Mouse (Mus musculus): ENCODE results near the gene Adipoq. TPM values are rescaled to one million over a fixed set of nuclear protein-coding genes. Genes with fewer than 3 reads are reported as not detected.

The Adipoq gene
- polyA plus RNA-seq, 1 experiment from 2014 or later: not detected

DNA sequence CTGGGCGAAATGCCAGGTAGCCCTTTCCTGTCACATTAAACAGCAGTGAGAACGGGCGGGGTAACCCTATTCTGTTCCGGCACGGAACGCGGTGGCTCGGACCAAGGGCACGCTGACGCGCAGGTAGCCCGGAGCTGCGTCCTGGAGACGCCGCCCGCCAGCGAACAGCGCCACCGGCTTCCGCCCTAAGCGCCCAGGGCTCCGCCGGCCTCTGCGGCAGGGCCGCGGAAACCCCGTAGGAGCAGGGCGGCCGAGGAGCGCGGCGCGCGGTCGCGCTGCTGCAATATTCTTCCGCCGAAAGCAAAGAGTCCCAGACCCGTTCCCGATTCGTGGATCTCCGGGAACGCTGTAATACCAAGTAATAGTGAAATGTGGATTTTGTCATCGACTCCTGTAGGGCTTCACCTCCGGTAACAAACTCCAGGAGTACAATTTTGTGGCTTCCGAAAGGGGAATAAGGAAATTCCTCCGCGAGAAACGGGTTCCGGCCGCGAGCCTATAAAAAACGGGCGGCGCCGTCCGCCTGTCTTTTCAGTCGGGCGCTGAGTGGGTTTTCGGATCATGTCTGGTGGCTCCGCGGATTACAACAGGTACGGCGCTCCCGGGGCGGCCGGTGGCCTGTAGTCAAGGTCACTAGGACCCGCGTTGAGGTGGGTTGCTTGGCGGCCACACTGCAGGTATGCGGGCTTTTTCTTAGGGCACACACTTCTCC, 38.9 kb upstream of the Adipoq start, which contains the start of gene Eif4a2:
Gene Eif4a2, plus strand, starts transcription at position 214 of the 712 bp plus-strand sequence.
- Histone ChIP-seq H3K36me3 (peaks cover 36% of the 10 kb centered on the region), H3K4me3 (peak within 1 kb of the TSS; percentile 76), H3K27ac (replicated peaks) (peak within 1 kb of the TSS; percentile 98), H3K9ac (replicated peaks) (peak within 1 kb of the TSS; percentile 98), H3K9me3 (no peaks in the 10 kb centered on the region), H3K27me3 (no peaks in the 10 kb centered on the region), H3K4me1 (peaks cover 37% of the 10 kb centered on the region), H3K4me2 (replicated peaks) (peak within 1 kb of the TSS; percentile 91)
- WGBS: under 1% methylated on average over 71 of the region's 71 CpGs
- peak; percentile 92 for ATAC-seq (replicated peaks)

DNA sequence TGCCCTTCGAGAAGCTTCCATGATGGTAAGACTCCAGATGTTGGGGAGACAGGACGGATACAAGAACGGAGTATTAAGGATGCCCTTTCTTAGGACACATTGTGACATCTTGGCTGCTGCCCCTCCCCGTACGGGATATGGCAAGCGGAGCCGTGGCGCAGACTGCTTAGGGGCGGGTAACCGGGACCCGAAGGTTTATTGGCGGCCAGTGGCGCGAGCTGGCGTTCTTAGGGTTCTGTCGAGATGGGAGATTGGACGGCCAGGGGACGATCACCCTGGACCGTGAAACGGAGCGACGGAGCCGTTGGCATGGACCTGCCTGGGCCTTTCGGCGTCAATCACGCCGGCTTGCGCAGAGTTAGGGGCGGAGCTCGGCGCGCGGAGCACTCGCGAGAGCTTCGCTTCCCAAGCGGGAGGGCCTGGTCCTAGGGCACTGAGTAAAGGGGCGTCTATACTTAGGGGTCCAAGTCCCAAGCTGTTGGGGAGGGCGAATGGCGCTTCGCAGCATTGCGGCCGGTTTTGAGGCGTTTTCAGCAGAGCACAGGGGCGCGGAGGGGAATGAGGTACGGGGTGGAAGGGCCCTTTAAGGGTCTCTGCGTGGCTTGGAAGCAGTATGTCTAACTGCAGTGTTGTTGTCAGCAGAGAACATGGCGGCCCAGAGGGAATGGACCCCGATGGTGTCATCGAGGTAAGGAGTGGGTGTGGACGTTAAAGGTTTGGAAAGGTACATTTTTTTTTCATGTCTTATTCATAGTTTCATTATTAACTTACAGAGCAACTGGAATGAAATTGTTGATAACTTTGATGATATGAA, 38.2 kb upstream of the Adipoq start:
- H3K4me2 ChIP-seq (replicated peaks): peak overlapping the region; percentile 91
- WGBS: under 1% methylated on average over 51 of the region's 52 CpGs
- peak; percentile 94 for ATAC-seq (replicated peaks)
- peak overlapping the region; percentile 76 for H3K4me3 ChIP-seq
- no peaks in the 10 kb centered on the region for H3K9me3 ChIP-seq
- H3K4me1 ChIP-seq: peaks cover 43% of the 10 kb centered on the region
- no peaks in the 10 kb centered on the region for H3K27me3 ChIP-seq
- H3K27ac ChIP-seq (replicated peaks): peak overlapping the region; percentile 98
- H3K9ac ChIP-seq (replicated peaks): peak overlapping the region; percentile 98
- peaks cover 43% of the 10 kb centered on the region for H3K36me3 ChIP-seq

DNA sequence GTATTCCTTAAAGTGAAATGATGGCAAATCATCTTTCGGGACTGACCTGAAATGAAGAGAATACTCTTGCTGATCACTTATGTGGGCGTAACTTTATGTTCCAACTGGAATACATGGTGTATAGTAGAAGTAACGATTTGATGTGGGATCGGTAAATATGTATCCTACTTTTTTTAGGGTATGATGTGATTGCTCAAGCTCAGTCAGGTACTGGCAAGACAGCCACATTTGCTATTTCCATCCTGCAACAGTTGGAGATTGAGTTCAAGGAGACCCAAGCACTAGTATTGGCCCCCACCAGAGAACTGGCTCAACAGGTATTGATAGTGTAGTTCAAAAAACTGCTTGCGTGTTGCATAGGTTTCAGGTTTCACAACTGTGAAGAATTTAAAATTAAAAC, 37.4 kb upstream of the Adipoq start:
- H3K9ac ChIP-seq (replicated peaks): peak overlapping the region; percentile 98
- H3K9me3 ChIP-seq: no peaks in the 10 kb centered on the region
- peaks cover 47% of the 10 kb centered on the region for H3K36me3 ChIP-seq
- WGBS: 5% methylated on average over 5 of the region's 5 CpGs
- no peaks in the 10 kb centered on the region for H3K27me3 ChIP-seq
- H3K4me3 ChIP-seq: peak overlapping the region; percentile 76
- peak overlapping the region; percentile 91 for H3K4me2 ChIP-seq (replicated peaks)
- H3K27ac ChIP-seq (replicated peaks): no peak overlapping the region; the same call in 1 of the 2 replicates
- no peak for ATAC-seq (replicated peaks)
- peaks cover 44% of the 10 kb centered on the region for H3K4me1 ChIP-seq

DNA sequence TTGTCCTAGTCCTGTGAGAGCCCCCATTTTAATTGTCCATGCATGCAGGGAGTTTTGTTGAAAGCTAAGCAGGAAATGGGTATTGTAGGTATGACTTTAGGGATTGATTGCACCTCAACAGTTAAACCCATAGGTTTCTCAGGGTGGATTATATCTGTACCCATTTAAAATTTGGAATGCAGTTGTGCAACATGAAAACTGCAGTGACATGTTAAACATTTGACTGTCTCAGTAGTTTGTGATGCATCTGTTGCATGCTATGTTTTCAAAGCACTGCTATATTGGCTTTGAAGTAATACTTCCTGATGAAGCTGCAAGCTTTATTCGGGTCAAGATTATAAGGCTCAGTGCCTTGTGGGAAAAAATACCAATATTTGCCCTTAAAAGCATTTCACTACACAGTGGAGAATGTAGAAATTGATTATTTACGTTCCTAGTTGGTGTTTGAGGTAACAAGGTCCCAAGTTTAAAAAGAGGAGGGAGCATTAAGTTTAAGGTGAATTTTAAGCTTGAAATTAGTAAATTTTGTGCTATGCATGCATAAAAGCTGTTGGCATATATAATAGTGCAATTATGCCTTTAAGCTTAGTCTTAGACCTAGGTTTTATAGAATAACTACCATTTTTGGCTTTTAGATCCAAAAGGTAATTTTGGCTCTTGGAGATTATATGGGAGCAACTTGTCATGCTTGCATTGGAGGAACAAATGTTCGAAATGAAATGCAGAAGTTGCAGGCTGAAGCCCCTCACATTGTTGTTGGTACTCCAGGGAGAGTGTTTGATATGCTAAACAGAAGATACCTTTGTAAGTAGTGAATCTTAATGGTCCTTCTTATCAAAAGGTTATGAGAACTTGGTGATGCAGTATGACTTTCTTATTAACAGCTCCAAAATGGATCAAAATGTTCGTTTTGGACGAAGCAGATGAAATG, 36.7 kb upstream of the Adipoq start:
- Histone ChIP-seq H3K36me3 (peaks cover 53% of the 10 kb centered on the region), H3K4me1 (peaks cover 44% of the 10 kb centered on the region), H3K4me3 (peak overlapping the region; percentile 76), H3K4me2 (replicated peaks) (peak overlapping the region; percentile 91), H3K9me3 (no peaks in the 10 kb centered on the region), H3K27me3 (no peaks in the 10 kb centered on the region), H3K9ac (replicated peaks) (peak overlapping the region; percentile 98), H3K27ac (replicated peaks) (no peak overlapping the region)
- 54% methylated on average over 5 of the region's 5 CpGs for WGBS
- ATAC-seq (replicated peaks): no peak

DNA sequence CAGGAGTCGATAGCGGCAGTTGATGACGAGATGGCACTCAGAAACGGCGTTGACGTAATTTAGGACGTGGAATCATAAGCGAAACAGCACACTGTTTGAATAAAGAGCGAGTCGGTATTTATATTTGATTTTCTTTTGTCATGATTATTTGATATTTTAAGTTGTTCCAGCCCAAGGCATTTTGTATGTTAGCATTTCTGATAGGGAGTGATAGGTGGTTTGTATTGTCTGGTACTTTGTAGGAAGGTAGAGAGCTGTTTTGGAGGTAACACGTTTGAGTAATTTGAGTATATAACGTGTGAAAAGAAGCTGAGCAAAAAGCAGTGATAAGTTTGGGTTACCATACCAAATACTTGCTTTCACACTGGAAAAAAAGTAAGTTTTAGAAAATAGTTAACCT, 34.0 kb upstream of the Adipoq start:
- peaks cover 44% of the 10 kb centered on the region for H3K4me1 ChIP-seq
- H3K36me3 ChIP-seq: peaks cover 76% of the 10 kb centered on the region
- H3K27me3 ChIP-seq: no peaks in the 10 kb centered on the region
- no peaks in the 10 kb centered on the region for H3K9me3 ChIP-seq
- 78% methylated on average over 12 of the region's 12 CpGs for WGBS
- ATAC-seq (replicated peaks): no peak
- H3K27ac ChIP-seq (replicated peaks): no peak overlapping the region
- no peak overlapping the region for H3K4me2 ChIP-seq (replicated peaks)
- no peak overlapping the region for H3K4me3 ChIP-seq
- no peak overlapping the region for H3K9ac ChIP-seq (replicated peaks)

DNA sequence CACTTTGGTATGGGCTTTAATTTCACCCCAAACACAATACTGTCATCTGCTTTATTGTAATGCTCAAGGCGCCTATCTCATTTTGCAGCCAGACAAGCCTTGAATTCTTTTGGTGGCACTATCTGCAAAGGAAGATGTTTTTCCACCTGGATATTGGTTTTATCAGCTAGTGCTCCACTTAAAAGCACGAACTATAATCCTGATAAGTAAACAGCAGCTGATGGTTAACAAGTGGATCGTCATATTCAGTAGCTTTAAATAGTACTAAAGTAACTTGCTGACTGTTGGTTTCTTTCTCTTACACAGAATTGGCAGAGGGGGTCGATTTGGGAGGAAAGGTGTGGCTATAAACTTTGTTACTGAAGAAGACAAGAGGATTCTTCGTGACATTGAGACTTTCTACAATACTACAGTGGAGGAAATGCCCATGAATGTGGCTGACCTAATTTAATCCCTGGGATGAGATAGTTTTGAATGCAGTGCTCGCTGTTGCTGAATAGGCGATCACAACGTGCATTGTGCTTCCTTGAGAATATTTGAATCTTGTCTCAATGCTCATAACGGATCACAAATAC, 33.4 kb upstream of the Adipoq start:
- Histone ChIP-seq H3K27ac (replicated peaks) (no peak overlapping the region), H3K4me2 (replicated peaks) (no peak overlapping the region), H3K36me3 (peaks cover 79% of the 10 kb centered on the region), H3K4me1 (peaks cover 44% of the 10 kb centered on the region), H3K27me3 (no peaks in the 10 kb centered on the region), H3K9ac (replicated peaks) (no peak overlapping the region), H3K4me3 (no peak overlapping the region), H3K9me3 (no peaks in the 10 kb centered on the region)
- ATAC-seq (replicated peaks): no peak
- WGBS: 54% methylated on average over 9 of the region's 9 CpGs

DNA sequence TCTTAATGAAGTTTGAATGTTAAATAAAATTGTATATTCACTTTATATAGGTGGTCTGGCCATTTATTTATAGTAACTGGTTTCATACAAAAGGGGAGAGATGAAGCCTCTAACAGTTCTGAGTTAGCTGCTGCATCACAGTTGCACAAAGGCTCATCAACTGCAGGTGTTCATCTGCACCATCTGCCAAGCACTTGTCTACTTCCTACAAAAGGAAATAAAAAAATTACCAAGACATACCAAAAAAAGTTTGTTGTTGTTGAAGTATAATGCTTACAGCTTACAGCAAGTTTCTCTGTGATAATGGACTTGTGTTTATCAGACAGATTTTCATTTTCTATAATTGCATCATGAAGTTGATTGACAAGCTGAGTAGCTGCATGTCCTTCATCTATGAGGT, 32.4 kb upstream of the Adipoq start:
- H3K36me3 ChIP-seq: peaks cover 77% of the 10 kb centered on the region

DNA sequence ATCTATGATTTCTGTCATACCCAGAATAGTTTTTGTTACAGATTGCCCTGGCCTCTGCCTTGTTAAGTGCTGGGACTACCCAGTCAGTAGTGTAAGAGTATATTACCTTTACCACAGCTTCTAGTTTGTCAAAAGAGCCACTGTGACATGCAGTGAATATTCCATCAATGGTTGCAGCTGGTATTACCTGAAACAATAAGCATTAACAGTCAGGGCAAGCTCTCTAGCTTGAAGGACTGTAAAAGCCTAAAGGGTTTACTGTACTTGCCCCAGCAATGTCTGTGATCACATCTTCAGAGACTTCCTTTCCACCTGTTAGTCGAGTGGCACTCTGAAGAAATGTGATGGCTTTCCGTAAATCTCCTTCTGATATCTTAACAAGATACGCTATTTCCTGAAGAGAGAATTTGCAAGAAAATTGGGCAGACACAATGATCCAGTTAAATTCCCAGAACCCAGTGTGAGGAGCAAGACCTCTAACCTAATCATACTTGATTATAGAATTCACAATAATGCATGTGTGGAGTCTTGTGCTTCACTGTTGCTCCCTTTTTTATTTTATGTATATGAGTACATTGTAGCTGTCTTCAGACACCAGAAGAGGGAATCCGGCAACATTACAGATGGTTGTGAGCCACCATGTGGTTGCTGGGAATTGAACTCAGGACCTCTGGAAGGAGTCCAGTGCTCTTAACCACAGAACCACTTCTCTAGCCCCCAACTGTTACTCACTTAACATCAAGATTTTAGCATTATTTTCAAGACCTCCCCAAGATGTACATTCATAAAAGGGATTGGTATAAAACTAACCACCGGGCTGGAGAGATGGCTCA, 31.8 kb upstream of the Adipoq start:
- H3K36me3 ChIP-seq: peaks cover 71% of the 10 kb centered on the region

More for the DNA sequence above, 32.4 kb upstream of the Adipoq start:
- no peak for ATAC-seq (replicated peaks)
- Histone ChIP-seq H3K9ac (replicated peaks) (no peak overlapping the region), H3K27ac (replicated peaks) (no peak overlapping the region), H3K4me3 (no peak overlapping the region), H3K4me1 (peaks cover 41% of the 10 kb centered on the region), H3K27me3 (no peaks in the 10 kb centered on the region), H3K4me2 (replicated peaks) (no peak overlapping the region), H3K9me3 (no peaks in the 10 kb centered on the region)

DNA sequence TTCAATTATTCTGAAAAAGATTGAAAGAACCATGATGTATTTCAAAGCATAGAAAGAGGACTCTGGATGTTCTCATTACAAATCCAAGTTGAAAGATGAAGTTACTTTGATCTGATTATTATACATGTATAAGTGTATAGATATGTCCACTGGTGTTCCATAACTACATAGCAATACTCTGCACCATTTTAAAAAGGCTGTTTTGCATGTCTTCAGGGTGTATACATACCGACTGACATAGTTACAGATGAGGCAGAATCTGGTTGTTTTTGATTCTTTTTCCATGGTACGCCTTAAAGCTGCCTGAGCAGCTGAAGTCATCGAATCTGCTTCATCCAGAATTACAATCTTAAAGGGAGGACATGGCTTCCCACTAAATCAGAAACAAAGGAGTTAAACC, 30.9 kb upstream of the Adipoq start:
- H3K4me3 ChIP-seq: no peak overlapping the region
- 87% methylated on average over 3 of the region's 3 CpGs for WGBS
- no peak for ATAC-seq (replicated peaks)
- no peak overlapping the region for H3K4me2 ChIP-seq (replicated peaks)
- no peak overlapping the region for H3K9ac ChIP-seq (replicated peaks)
- no peaks in the 10 kb centered on the region for H3K9me3 ChIP-seq
- H3K27me3 ChIP-seq: no peaks in the 10 kb centered on the region
- peaks cover 66% of the 10 kb centered on the region for H3K36me3 ChIP-seq
- H3K27ac ChIP-seq (replicated peaks): no peak overlapping the region
- H3K4me1 ChIP-seq: peaks cover 25% of the 10 kb centered on the region

More for the DNA sequence above, 31.8 kb upstream of the Adipoq start:
- Histone ChIP-seq H3K4me2 (replicated peaks) (no peak overlapping the region), H3K4me3 (no peak overlapping the region), H3K27ac (replicated peaks) (no peak overlapping the region), H3K27me3 (no peaks in the 10 kb centered on the region), H3K9ac (replicated peaks) (no peak overlapping the region), H3K4me1 (peaks cover 34% of the 10 kb centered on the region), H3K9me3 (no peaks in the 10 kb centered on the region)
- WGBS: 64% methylated on average over 5 of the region's 5 CpGs
- peak; percentile 42; the same call in 1 of the 2 replicates for ATAC-seq (replicated peaks)

DNA sequence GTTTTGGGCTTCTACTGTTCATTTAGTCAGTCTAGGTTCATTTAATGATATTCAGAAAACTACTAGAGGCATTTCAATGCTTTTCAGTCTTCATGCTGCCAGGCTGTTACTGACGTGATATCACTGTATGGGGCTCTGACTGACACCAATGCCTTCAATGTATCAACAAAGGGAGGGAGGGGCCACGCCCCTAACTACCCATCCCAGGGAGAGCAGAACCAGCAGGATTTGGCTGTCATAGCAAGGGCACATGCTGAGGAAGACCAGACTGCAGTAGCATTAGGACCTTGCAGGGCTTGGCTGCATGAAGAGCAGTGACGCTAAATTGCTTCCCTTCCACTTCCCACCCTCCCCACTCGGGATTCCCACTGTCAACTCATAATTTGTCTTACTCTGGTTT, 29.2 kb upstream of the Adipoq start:
- H3K36me3 ChIP-seq: peaks cover 60% of the 10 kb centered on the region
- H3K27ac ChIP-seq (replicated peaks): no peak overlapping the region
- no peaks in the 10 kb centered on the region for H3K27me3 ChIP-seq
- peaks cover 8% of the 10 kb centered on the region for H3K4me1 ChIP-seq
- no peak overlapping the region for H3K9ac ChIP-seq (replicated peaks)
- H3K4me3 ChIP-seq: no peak overlapping the region
- WGBS: 58% methylated on average over 4 of the region's 4 CpGs
- no peaks in the 10 kb centered on the region for H3K9me3 ChIP-seq
- H3K4me2 ChIP-seq (replicated peaks): no peak overlapping the region
- no peak for ATAC-seq (replicated peaks)

DNA sequence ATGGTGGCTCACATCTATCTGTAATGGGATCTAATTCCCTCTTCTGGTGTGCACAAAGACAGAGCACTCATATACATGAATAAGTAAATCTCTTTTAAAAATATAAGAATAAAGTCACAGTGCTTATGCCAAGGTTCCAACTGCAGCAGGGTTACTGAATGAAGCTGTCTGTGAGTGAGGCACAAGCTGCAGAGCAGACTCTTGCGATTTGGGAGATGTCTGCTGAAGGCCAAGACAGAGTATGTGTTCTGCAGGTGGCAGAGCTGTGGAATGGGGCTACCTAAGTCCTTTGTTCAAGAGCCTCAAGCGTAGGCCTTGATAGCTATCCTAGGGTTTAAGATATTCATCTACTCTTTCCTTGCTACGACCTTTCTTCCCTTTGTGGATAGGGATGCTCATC, 23.9 kb upstream of the Adipoq start:
- Histone ChIP-seq H3K9me3 (no peaks in the 10 kb centered on the region), H3K27me3 (no peaks in the 10 kb centered on the region), H3K4me2 (replicated peaks) (no peak overlapping the region), H3K9ac (replicated peaks) (no peak overlapping the region), H3K4me1 (peaks cover 10% of the 10 kb centered on the region), H3K36me3 (peaks cover 29% of the 10 kb centered on the region), H3K27ac (replicated peaks) (no peak overlapping the region), H3K4me3 (no peak overlapping the region)
- ATAC-seq (replicated peaks): no peak
- 94% methylated on average over 3 of the region's 3 CpGs for WGBS
